Mouse (Mus musculus) C2C12 (cell line): Measurements from ENCODE around the gene Rpl19. TPM values are rescaled to one million over a fixed set of nuclear protein-coding genes. Genes with fewer than 3 reads are reported as not detected.

ENCODE experiments used
- H3K27me3 ChIP-seq: one replicate; pipeline ENCODE4 v1.6.1; 2011; ENCODE audit not compliant: control insufficient read depth, insufficient read depth, insufficient read length
- H3K36me3 ChIP-seq: one replicate; pipeline ENCODE4 v1.6.1; 2011; ENCODE audit not compliant: control insufficient read depth, insufficient read depth
- H3K4me3 ChIP-seq: one replicate; pipeline ENCODE4 v1.5.1; 2011; ENCODE audit warnings: mild to moderate bottlenecking, control low read depth; ENCODE audit not compliant: poor library complexity, insufficient read depth, severe bottlenecking
- H3K79me2 ChIP-seq: one replicate; pipeline ENCODE4 v1.6.1; 2011; ENCODE audit not compliant: control insufficient read depth, insufficient read depth
- H3K79me3 ChIP-seq: one replicate; pipeline ENCODE4 v1.6.1; 2011; ENCODE audit warnings: low read depth, control low read depth
- H3ac ChIP-seq: one replicate; pipeline ENCODE3; 2011; ENCODE audit warnings: low read depth; ENCODE audit not compliant: control insufficient read depth, insufficient read length
- CEBPB ChIP-seq: IDR thresholded peaks from one replicate; pipeline ENCODE4 v1.6.1; 2011; ENCODE audit warnings: low read depth, mild to moderate bottlenecking, control low read depth, moderate library complexity
- CTCF ChIP-seq: IDR thresholded peaks from one replicate; pipeline ENCODE4 v1.5.1; 2011; ENCODE audit not compliant: control insufficient read depth, insufficient read depth, insufficient read length
- FOSL1 ChIP-seq: IDR thresholded peaks from one replicate; pipeline ENCODE4 v1.8.0; 2011; ENCODE audit warnings: mild to moderate bottlenecking, low read length; ENCODE audit not compliant: poor library complexity, insufficient read depth, severe bottlenecking
- MAX ChIP-seq: IDR thresholded peaks from one replicate; pipeline ENCODE4 v1.6.1; 2011; ENCODE audit warnings: mild to moderate bottlenecking, control low read depth
- MYOD1 ChIP-seq: IDR thresholded peaks from one replicate; pipeline ENCODE4 v1.6.1; 2011; ENCODE audit warnings: low read depth; ENCODE audit not compliant: control insufficient read depth, insufficient read length
- MYOG ChIP-seq: IDR thresholded peaks from one replicate; pipeline ENCODE4 v1.6.1; 2011; ENCODE audit not compliant: control insufficient read depth, insufficient read length; ENCODE audit errors: extremely low read depth
- USF1 ChIP-seq: IDR thresholded peaks from one replicate; pipeline ENCODE4 v1.6.1; 2011; ENCODE audit warnings: low read depth, mild to moderate bottlenecking, control low read depth, moderate library complexity
- polyA plus RNA-seq: library from polyadenylated mRNA; unstranded; fragments of >200 nt; fragmentation: generic; extraction: Trizol; gene quantifications from one replicate; pipeline ENCODE4 v1.2.1, GENCODE M21; 2012; ENCODE audit warnings: missing spikeins

The Rpl19 gene
- polyA plus RNA-seq, 1 experiment = 3,682 TPM

DNA sequence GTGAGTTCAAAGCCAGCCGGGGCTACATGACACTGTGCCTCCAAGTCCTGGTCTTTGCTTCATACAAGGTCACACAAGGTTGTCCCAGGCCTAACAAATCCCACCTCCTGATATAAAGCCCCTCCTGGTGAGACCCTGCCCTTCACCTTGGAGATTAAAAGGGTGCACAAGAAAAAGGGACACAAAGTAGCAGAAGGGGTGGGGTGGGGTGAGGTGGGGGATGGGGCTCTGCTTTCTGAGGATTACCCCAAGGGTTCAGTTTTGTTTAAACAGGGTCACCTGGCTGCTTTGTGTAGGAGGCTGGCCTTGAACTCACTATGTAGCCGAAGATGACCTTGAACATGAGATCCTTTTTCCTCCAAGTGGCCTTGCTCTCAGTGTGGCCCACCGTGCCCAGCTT, 43.0 kb upstream of the Rpl19 start:
- Histone ChIP-seq H3K79me2 (no peaks in the 10 kb centered on the region), H3K79me3 (no peaks in the 10 kb centered on the region), H3K36me3 (no peaks in the 10 kb centered on the region), H3ac (no peak overlapping the region), H3K27me3 (no peaks in the 10 kb centered on the region), H3K4me3 (no peak overlapping the region)
- TF ChIP-seq USF1 (no peak), MAX (no peak), MYOD1 (no peak), FOSL1 (no peak), CTCF (no peak), MYOG (no peak), CEBPB (no peak)

GRCm38 (mm10) chr11:97983983-97984382, 42.5 kb upstream of the Rpl19 start:
- Histone ChIP-seq H3ac (no peak overlapping the region), H3K27me3 (no peaks in the 10 kb centered on the region), H3K4me3 (no peak overlapping the region), H3K36me3 (no peaks in the 10 kb centered on the region), H3K79me3 (no peaks in the 10 kb centered on the region), H3K79me2 (no peaks in the 10 kb centered on the region)
- TF ChIP-seq MAX = no peak
- TF ChIP-seq CTCF = no peak
- no peak for TF ChIP-seq CEBPB
- no peak for TF ChIP-seq MYOG

DNA sequence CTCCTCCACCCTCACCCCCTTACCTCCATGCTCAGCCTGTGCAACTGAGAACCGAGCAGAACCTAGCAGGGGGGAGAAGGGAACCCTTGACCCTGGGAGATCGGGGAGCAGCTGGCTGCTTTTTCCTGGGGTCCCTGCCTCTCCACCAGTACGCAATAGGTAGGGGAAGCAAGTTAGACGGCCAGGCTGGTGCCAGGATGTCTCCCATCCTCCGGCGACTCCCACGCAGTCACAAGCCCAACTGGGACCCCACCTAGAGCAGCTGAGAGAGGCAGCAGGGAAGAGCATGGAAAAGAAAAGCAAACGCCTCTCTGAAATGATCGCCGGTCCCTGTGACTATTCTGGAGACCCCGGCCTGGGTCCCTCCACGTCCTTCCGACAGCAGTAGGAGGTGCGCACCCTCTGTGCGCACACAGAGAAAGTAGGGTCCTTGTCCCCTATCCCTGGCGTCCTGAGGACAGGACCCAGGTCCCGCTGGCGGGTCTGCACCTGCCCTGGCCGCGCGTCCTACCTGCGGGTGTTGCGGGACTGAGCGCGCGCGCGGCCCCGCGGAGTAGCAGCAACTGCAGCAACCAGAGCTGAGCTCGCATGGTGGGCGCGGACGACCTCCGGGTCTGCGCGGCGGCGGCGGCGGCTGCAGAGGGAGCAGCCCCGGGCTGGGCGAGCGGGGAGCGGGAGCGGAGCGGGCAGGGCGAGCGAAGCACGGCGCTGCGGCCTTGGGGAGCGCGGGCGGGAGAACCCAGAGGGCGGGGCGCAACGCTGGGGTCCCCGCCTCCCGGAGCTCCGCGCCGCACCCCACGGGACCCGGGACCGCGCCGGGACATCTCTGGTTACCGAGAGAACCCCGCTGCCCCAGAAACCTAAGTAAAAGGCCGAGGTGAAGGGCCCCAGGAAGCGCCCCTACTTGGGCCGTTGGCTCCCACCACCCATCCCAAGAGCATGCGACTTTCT, 40.5 kb upstream of the Rpl19 start, which contains the start of gene Plxdc1:
Gene Plxdc1, minus strand, starts transcription at position 718 of the 951 bp plus-strand sequence.
- H3K27me3 ChIP-seq = no peaks in the 10 kb centered on the region
- peak within 1 kb of the TSS; percentile 49 for H3ac ChIP-seq
- peak within 1 kb of the TSS; percentile 25 for H3K4me3 ChIP-seq
- H3K36me3 ChIP-seq = no peaks in the 10 kb centered on the region
- TF ChIP-seq FOSL1 = no peak
- no peak for TF ChIP-seq USF1
- no peak for TF ChIP-seq MAX
- no peak for TF ChIP-seq CTCF
- no peak for TF ChIP-seq MYOD1
- TF ChIP-seq CEBPB = no peak
- TF ChIP-seq MYOG = no peak
- no peaks in the 10 kb centered on the region for H3K79me3 ChIP-seq
- H3K79me2 ChIP-seq = no peaks in the 10 kb centered on the region

DNA sequence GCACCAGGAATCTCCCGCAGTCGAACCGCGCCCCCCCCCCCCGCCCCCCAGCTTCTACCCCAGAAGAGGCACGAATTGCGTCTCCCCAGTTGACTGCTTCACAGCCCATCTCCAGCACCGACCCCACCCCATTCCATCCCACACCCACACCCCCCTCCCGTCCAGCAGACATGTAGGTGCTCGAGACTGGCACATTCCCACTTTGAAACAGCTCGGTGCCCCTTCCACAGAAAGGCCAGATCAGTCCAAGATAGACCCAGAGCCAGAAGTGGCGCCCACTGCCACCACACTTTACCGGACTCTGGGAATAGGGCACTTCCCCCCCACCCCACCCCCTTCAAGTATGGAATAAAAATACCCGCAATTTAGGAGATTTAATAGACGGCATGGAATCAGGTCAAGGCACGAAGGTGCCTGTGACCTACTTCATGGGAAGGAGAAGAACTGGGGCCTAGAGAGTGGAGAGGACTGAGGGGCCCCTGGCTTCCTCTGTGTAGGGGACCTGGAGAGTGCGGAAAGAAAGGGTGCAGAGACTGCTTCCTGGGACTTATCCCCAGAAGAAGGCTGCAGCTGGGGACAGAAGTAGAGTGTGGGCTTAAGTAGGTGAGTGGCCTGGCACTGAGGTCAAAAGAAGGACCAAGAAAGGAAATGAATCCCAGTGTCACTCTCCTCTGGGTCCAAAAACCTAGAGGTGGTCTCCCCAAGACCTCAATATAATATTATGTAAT, 39.6 kb upstream of the Rpl19 start:
- peak overlapping the region; percentile 25 for H3K4me3 ChIP-seq
- no peaks in the 10 kb centered on the region for H3K36me3 ChIP-seq
- TF ChIP-seq FOSL1 (no peak), CTCF (no peak), USF1 (no peak), MAX (no peak), MYOG (no peak), MYOD1 (no peak), CEBPB (no peak)
- H3K79me3 ChIP-seq = no peaks in the 10 kb centered on the region
- no peaks in the 10 kb centered on the region for H3K79me2 ChIP-seq
- no peaks in the 10 kb centered on the region for H3K27me3 ChIP-seq
- peak overlapping the region; percentile 49 for H3ac ChIP-seq

GRCm38 (mm10) chr11:97987551-97988526, 38.7 kb upstream of the Rpl19 start:
- Histone ChIP-seq H3K27me3 (no peaks in the 10 kb centered on the region), H3K36me3 (no peaks in the 10 kb centered on the region), H3ac (peak overlapping the region; percentile 69), H3K4me3 (peak overlapping the region; percentile 69), H3K79me3 (no peaks in the 10 kb centered on the region), H3K79me2 (no peaks in the 10 kb centered on the region)
- TF ChIP-seq USF1 = peak; percentile 0
- TF ChIP-seq MAX = peak; percentile 73
- no peak for TF ChIP-seq MYOD1
- peak; percentile 88 for TF ChIP-seq CTCF
- TF ChIP-seq MYOG = no peak
- no peak for TF ChIP-seq CEBPB
- TF ChIP-seq FOSL1 = no peak
